Mouse (Mus musculus) ES-E14 (cell line): ENCODE measurements around the gene Alox5ap.

Source experiments
- CHD2 ChIP-seq: IDR thresholded peaks from 2 replicates; pipeline ENCODE4 v1.6.1; 2014; ENCODE audit warnings: mild to moderate bottlenecking, low read depth, low read length, inconsistent platforms
- HCFC1 ChIP-seq: IDR thresholded peaks from 2 replicates; pipeline ENCODE4 v1.6.1; 2012; ENCODE audit warnings: low read length, inconsistent platforms, borderline replicate concordance; ENCODE audit not compliant: insufficient read depth
- MAFK ChIP-seq: IDR thresholded peaks from 2 replicates; pipeline ENCODE4 v1.6.1; 2014; ENCODE audit warnings: mild to moderate bottlenecking, low read depth, low read length, inconsistent platforms; ENCODE audit not compliant: insufficient read depth

DNA sequence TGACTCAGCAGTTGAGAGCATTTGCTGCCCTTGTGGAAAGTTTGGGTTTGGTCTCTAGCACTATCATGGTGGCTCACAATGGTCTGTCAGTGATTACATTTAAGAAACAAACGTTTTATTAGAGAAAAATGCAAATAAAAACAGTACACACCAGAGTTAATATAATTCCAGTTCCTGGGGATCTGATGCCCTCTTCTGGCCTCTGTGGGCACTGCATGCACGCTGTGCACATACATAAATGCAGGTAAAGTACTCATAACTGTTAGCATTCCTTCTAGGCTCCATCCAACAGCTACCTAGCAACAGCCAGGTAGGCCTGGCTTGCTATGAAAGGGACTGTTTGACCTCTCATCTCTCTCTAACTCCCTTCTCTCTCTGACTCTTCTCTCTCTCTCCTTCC is 32.9 kb downstream of the Alox5ap start:
- TF ChIP-seq CHD2: no peak
- no peak for TF ChIP-seq HCFC1
- TF ChIP-seq MAFK: peak; percentile 47; the same call in 1 of the 2 replicates
